Mouse (Mus musculus): Measurements from ENCODE around the gene Dbx1.

GRCm38 (mm10) chr7:49637851-49638663, 1.4 kb upstream of the Dbx1 start:
- no peak for TF ChIP-seq GATA1 (IDR thresholded peaks at IDR 0.05; ENCODE audit: borderline replicate concordance, low read length)
- TF ChIP-seq FLI1 (IDR thresholded peaks at IDR 0.05; ENCODE audit: low read length) = no peak
